Mouse (Mus musculus): ENCODE results near the gene Clec1b. TPM values are rescaled to one million over a fixed set of nuclear protein-coding genes. Genes with fewer than 3 reads are reported as not detected.

Clec1b gene
- total and polyA plus RNA-seq, 2 experiments from 2014 or later: 0.56 to 2.0 TPM

GRCm38 (mm10) chr6:129407324-129407723 lies 10.2 kb downstream of the Clec1b start:
- ATAC-seq (no peak), DNase-seq (no peak)
- Histone ChIP-seq H3K9ac (no peak overlapping the region), H3K27me3 (ENCODE audit: insufficient read depth, low read length) (no peaks in the 10 kb centered on the region), H3K4me1 (ENCODE audit: insufficient read depth) (no peaks in the 10 kb centered on the region), H3K9me3 (ENCODE audit: low read length) (no peaks in the 10 kb centered on the region), H3K4me2 (ENCODE audit: low read depth) (no peak overlapping the region), H3K4me3 (ENCODE audit: low read depth, low read length) (no peak overlapping the region), H3K36me3 (ENCODE audit: insufficient read depth) (no peaks in the 10 kb centered on the region), H3K27ac (ENCODE audit: low read depth, low read length) (no peak overlapping the region)
- no peak for TF ChIP-seq CTCF (IDR thresholded peaks at IDR 0.05; ENCODE audit: low read depth)
- WGBS: 62% methylated on average over 2 of the region's 2 CpGs

DNA sequence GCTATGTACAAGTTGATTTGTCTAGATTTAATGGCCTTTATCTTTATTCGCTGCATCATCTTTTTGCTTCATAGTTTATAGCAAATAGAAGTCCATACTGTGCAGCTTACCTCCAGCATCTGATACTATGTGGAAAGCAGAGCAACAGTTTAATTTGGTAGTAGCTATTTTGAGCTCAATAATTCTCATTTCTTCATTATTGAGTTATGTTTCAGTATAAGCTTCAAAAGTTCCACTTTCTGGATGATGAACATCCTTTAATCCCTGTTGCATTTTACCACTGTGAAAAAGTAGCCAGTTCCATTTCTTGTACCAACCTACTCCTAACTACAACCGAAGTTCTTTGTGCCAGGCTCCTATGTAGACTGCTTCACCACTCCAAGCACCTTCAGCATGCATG lies 11.5 kb downstream of the Clec1b start, which contains the start of gene Clec9a:
Clec9a (plus strand) TSS at position 301 of the 400 bp plus-strand sequence.
- Histone ChIP-seq H3K9ac (no peak within 1 kb of the TSS), H3K4me1 (ENCODE audit: insufficient read depth) (no peaks in the 10 kb centered on the region), H3K4me3 (ENCODE audit: low read depth, low read length) (no peak within 1 kb of the TSS), H3K27ac (ENCODE audit: low read depth, low read length) (no peak within 1 kb of the TSS), H3K36me3 (ENCODE audit: insufficient read depth) (no peaks in the 10 kb centered on the region), H3K9me3 (ENCODE audit: low read length) (no peaks in the 10 kb centered on the region), H3K4me2 (ENCODE audit: low read depth) (no peak within 1 kb of the TSS), H3K27me3 (ENCODE audit: insufficient read depth, low read length) (no peaks in the 10 kb centered on the region)
- TF ChIP-seq CTCF (IDR thresholded peaks at IDR 0.05; ENCODE audit: low read depth): no peak
- DNase-seq (no peak), ATAC-seq (no peak)
- WGBS: 94% methylated on average over 2 of the region's 2 CpGs

DNA sequence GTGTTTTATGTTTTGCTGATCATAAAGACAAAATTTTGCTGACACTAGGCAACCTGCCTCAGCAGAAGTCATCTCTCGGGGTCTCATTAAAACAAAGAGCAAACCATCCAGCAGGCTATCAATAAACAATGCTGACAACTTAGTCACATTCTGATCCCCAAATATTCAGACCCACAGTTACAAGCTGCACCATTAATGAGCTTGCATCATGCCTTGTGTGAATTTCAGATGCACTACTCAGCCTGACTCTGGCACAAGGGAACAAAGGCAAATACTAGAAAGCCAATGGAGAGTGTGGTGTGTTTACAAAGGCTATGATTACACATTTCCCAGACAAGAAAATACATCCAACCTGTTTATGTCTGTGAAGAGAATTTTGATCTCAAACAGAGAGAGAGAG lies 17.1 kb downstream of the Clec1b start:
- Histone ChIP-seq H3K4me3 (ENCODE audit: low read depth, low read length) (no peak overlapping the region), H3K27ac (ENCODE audit: low read depth, low read length) (no peak overlapping the region), H3K27me3 (ENCODE audit: insufficient read depth, low read length) (no peaks in the 10 kb centered on the region), H3K9me3 (ENCODE audit: low read length) (no peaks in the 10 kb centered on the region), H3K4me2 (ENCODE audit: low read depth) (no peak overlapping the region), H3K9ac (no peak overlapping the region), H3K36me3 (ENCODE audit: insufficient read depth) (no peaks in the 10 kb centered on the region), H3K4me1 (ENCODE audit: insufficient read depth) (no peaks in the 10 kb centered on the region)
- 76% methylated on average over 1 of the region's 1 CpGs for WGBS
- TF ChIP-seq CTCF (IDR thresholded peaks at IDR 0.05; ENCODE audit: low read depth): no peak
- DNase-seq: no peak
- no peak for ATAC-seq

- Histone ChIP-seq H3K9ac (no peak overlapping the region), H3K36me3 (ENCODE audit: insufficient read depth) (no peaks in the 10 kb centered on the region), H3K27ac (ENCODE audit: low read depth, low read length) (no peak overlapping the region), H3K4me1 (ENCODE audit: insufficient read depth) (no peaks in the 10 kb centered on the region), H3K4me3 (ENCODE audit: low read depth, low read length) (no peak overlapping the region), H3K9me3 (ENCODE audit: low read length) (no peaks in the 10 kb centered on the region), H3K4me2 (ENCODE audit: low read depth) (no peak overlapping the region), H3K27me3 (ENCODE audit: insufficient read depth, low read length) (no peaks in the 10 kb centered on the region)
- WGBS: 86% methylated on average over 3 of the region's 3 CpGs
- TF ChIP-seq CTCF (IDR thresholded peaks at IDR 0.05; ENCODE audit: low read depth): no peak
- ATAC-seq (no peak), DNase-seq (no peak)
Observed at GRCm38 (mm10) chr6:129422311-129422710, 25.2 kb downstream of the Clec1b start.

DNA sequence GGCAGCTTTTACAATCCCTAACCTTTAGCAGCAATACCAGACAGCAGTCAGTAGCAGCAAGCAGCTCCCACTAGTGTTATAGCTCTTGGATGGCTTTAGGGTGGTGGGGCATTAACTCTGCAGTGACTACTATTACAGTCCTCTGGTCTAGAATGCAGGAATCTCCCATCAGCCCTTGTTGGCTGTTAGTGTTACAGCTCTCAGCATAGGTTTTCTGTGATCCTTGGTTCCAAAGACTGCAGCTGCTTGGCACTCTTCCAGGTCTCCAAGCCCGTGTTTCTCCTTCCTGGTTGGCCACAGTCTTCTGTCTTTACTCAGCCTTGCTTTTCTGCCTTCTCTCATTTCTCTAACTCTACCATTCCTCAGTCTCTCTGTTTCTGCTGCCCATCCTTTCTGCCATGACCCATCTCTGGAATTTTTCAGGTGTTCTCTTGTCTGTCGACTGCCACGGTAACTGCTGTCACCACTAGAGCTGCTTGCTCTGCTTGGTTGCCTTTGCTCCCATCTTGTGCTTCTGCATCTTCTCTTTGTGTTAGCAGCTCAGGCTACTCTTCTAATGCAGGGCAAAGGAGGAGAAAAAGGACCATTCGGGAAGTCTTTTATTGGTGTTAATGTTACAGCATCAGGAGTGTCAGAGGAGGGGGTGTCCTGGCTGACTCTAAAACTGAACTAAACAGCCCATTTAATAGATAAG lies 26.1 kb downstream of the Clec1b start:
- Histone ChIP-seq H3K4me2 (ENCODE audit: low read depth) (no peak overlapping the region), H3K27me3 (ENCODE audit: insufficient read depth, low read length) (no peaks in the 10 kb centered on the region), H3K4me1 (ENCODE audit: insufficient read depth) (no peaks in the 10 kb centered on the region), H3K36me3 (ENCODE audit: insufficient read depth) (no peaks in the 10 kb centered on the region), H3K4me3 (ENCODE audit: low read depth, low read length) (no peak overlapping the region), H3K9ac (no peak overlapping the region), H3K9me3 (ENCODE audit: low read length) (no peaks in the 10 kb centered on the region), H3K27ac (ENCODE audit: low read depth, low read length) (no peak overlapping the region)
- WGBS: 64% methylated on average over 4 of the region's 4 CpGs
- ATAC-seq (peak; percentile 36), DNase-seq (peak; percentile 23)
- TF ChIP-seq CTCF (IDR thresholded peaks at IDR 0.05; ENCODE audit: low read depth): no peak

DNA sequence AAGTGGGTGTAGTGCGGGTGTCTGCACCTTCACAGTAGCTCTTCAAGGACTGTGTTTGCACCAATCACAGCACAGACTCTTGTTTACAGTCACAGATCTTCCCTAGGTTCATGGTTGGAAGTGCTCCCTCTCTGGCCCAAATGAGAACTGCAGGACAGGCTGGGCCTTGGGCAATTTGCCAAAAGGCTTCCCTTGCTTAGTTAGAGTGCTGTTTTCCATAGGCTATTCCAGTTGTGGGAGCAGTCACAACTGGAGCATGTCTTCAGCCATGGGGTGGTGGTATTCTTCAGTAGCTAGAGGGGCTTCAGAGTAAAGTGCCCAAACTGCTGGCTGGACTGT lies 26.6 kb downstream of the Clec1b start:
- Histone ChIP-seq H3K27ac (ENCODE audit: low read depth, low read length) (no peak overlapping the region), H3K27me3 (ENCODE audit: insufficient read depth, low read length) (no peaks in the 10 kb centered on the region), H3K36me3 (ENCODE audit: insufficient read depth) (no peaks in the 10 kb centered on the region), H3K4me1 (ENCODE audit: insufficient read depth) (no peaks in the 10 kb centered on the region), H3K4me2 (ENCODE audit: low read depth) (no peak overlapping the region), H3K9me3 (ENCODE audit: low read length) (no peaks in the 10 kb centered on the region), H3K9ac (no peak overlapping the region), H3K4me3 (ENCODE audit: low read depth, low read length) (no peak overlapping the region)
- peak; percentile 85 for ATAC-seq
- 18% methylated on average over 1 of the region's 1 CpGs for WGBS
- TF ChIP-seq CTCF (IDR thresholded peaks at IDR 0.05; ENCODE audit: low read depth): peak; percentile 84
- peak; percentile 78 for DNase-seq

- no peak; the same call in 1 of the 2 replicates for ATAC-seq
Observed at GRCm38 (mm10) chr6:129425217-129425616, 28.1 kb downstream of the Clec1b start.

More at GRCm38 (mm10) chr6:129425217-129425616, 28.1 kb downstream of the Clec1b start:
- no peak for DNase-seq
- Histone ChIP-seq H3K9me3 (ENCODE audit: low read length) (no peaks in the 10 kb centered on the region), H3K27ac (ENCODE audit: low read depth, low read length) (no peak overlapping the region), H3K4me1 (ENCODE audit: insufficient read depth) (no peaks in the 10 kb centered on the region), H3K36me3 (ENCODE audit: insufficient read depth) (no peaks in the 10 kb centered on the region), H3K4me3 (ENCODE audit: low read depth, low read length) (no peak overlapping the region), H3K27me3 (ENCODE audit: insufficient read depth, low read length) (no peaks in the 10 kb centered on the region), H3K9ac (no peak overlapping the region), H3K4me2 (ENCODE audit: low read depth) (no peak overlapping the region)
- TF ChIP-seq CTCF (IDR thresholded peaks at IDR 0.05; ENCODE audit: low read depth): no peak
- WGBS: 79% methylated on average over 5 of the region's 5 CpGs

Measured in forebrain, postnatal 0 days (tissue).